Mouse (Mus musculus) cerebellum, adult 11 months (tissue): ENCODE measurements around the gene Sh2d6.
A peak's percentile ranks its signal among the peaks of the same experiment; 100 is the strongest.
"Not testable (repeated sequence)": the region's sequence is repeated elsewhere in the genome, so short reads cannot be mapped to it uniquely, and the experiment has no call there.

Source experiments
- DNase-seq: peaks from one replicate; pipeline ENCODE4 v3.0.0; 2022

Sh2d6 gene

GRCm38 (mm10) chr6:72534035-72534809, 12.7 kb upstream of the Sh2d6 start:
- peak; percentile 52 for DNase-seq

DNA sequence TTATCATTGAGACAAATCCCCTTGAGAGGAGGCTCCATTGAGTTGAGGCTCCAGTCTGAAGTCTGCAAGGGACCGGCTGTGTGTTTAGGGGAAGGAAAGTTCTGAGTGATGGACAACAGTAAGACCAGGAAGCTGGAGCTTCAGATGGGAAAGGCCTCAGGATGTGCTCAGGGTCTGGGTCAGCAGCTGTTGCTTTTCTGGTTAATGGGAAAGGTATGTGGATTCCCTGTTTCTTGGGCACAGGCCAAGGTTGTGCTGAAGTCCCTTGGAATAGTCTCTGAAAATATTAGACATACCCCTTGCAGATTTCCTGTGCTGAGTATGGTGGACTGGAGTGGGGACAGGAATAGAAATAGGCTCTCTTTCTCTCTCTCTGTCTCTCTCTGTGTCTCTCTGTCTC, 12.0 kb upstream of the Sh2d6 start:
- DNase-seq = not testable (repeated sequence)

DNA sequence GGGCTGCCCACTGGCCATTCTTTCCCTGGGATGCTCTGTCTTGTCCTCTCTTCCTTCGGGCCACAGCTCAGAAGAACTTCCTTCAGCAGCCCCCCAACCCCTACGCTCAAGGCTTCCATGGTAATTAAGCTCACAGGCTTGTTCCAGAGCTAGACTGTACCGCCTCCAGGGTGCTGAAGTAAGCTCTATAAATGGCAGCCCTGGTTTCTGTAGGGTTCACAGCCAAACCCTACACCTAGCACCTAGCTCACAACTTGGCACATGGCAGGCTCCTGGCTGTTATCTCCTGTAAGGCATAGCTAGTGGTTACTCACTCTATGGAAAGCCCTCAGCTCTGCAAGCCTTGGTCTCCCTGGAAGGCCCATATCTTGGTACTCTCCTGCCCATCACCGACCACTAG, 11.1 kb upstream of the Sh2d6 start:
- DNase-seq = no peak

- no peak for DNase-seq
These were observed 7.1 kb upstream of the Sh2d6 start for GRCm38 (mm10) chr6:72528410-72529151.

DNA sequence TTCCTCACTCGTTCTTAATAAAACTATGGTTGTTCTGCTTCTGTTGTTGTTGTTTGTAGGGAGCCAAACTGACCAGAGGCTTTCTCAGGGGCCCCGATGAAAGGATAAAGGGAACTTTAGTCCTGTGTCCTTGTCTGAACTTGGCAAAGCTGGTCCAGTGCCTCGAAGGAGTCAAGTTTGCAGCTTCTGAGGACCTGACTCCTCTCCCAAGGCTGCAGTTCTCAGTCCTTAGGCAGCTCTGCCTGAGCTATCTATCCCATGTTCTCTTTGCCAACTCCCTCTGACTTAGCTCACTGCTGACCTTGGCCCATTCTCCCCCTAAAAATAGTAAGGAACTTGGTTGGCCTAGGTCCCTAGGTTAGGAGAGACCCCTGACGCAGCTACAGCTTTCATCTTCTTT, 5.6 kb upstream of the Sh2d6 start:
- DNase-seq = no peak

DNA sequence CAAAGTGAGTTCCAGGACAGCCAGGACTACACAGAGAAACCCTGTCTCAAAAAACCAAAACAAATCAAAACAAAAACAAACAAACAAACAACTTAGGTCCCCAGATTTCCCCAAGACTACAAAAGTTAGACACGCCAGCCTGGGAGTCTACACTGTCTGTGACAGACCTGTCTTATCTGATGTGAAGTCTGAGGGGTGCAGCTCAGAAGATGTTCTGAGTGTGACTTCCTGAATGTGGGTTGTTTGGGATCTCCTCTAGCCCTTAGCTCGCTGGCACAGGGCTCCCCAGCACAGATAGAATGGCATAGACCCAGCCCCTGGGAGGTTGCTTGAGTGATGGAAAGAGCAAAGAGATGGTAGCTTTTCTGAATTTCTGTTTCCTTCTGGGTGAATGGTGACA, 2.7 kb upstream of the Sh2d6 start:
- DNase-seq = no peak

DNA sequence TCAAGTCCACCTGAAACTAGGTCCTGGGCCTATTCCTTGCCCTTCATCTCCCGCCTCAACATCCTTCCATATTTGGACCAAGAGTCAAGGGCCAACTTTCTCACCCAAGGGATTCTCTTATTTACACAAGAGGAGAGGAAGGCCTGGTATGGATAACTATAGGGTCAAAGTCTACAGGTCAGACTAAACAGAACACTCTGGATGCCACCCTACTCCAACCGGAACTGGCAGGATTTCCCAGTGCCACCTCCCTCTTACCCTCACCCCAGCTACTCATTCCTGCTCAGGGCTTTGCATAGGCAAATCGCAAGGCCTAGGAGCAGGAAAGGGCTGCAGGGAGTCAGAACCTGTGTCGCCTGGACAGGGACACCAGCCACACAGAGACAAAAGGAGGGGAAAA, 1.7 kb upstream of the Sh2d6 start:
- DNase-seq = no peak

DNA sequence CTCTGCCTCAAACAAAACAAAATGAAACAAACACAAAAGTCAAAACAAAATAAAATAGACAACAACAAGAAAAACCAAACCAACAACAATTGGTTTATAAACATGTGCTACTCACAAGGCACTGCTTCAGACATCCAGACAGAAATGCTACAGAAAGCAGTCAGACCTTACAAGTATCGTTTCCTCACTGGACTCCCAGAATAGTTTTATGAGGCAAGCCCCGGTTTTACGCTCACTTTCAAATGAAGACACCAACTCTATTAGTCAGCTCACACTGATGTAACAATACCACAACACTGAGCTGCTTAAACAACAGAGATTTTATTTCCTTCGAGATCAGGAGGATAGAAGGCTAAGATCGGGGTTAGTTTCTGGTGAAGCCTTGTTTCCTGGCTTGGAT, 781 bp upstream of the Sh2d6 start:
- no peak for DNase-seq

GRCm38 (mm10) chr6:72520904-72521303, 603 bp downstream of the Sh2d6 start:
- DNase-seq = no peak

GRCm38 (mm10) chr6:72519892-72520663, 1.4 kb downstream of the Sh2d6 start:
- DNase-seq = no peak

DNA sequence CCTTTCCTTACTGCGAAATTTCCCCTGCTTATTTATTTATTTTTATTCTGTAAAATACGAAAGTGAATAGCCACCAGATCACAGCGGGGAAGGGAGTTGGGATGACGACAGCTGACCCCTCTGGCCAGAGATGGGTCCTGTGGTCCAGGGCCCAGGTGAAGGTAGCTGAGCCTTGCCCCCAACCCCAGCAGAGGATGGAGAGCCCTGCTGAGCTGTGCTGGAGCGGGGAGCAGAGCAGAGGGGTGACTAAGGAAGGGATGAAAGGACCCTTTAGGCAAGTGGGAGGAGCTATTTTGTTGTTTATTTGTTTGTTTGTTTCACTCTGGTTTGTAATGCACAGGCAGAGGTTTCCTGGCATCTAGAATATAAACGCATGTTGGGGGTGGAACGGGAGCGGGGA, 2.2 kb downstream of the Sh2d6 start:
- DNase-seq = no peak

- no peak for DNase-seq
These were observed 2.7 kb downstream of the Sh2d6 start for GRCm38 (mm10) chr6:72518842-72519241.

DNA sequence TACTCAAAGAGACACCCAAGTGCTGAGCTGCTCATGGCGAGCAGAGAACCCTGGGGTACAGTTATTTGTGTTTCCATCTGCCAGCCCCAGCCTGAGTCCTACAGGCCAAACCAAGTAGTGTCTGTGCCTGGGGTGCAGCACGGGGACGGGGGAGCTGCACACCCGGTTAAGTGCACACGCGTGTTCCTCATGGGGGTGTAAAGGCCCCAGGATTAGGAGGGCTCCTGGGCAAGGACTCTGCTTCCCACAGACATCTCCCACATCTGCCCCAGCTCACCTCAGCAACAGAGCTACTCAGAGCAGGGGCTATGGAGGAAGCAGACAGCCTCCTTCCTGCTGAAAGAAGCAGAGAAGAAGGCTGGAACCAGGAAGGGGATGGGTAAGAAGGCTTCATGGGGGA, 5.9 kb downstream of the Sh2d6 start:
- DNase-seq = no peak

DNA sequence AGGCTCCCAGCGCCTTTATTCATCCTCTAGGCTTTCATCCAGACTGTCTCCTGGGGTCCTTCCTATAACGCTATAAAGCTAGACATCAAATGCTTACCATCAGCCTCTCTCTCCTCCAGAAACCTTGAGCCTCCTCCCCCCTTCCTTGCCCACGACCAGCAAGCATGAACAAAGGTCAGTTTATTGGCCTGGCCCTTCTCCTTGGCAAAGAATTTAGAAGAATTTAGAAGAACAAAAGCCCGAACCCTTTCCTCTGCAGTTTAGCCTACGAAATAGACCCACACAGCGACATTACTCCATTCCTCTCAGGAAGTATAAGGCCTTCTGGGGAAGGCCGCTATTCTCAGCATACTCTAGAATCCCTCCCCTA, 8.5 kb downstream of the Sh2d6 start:
- no peak for DNase-seq

DNA sequence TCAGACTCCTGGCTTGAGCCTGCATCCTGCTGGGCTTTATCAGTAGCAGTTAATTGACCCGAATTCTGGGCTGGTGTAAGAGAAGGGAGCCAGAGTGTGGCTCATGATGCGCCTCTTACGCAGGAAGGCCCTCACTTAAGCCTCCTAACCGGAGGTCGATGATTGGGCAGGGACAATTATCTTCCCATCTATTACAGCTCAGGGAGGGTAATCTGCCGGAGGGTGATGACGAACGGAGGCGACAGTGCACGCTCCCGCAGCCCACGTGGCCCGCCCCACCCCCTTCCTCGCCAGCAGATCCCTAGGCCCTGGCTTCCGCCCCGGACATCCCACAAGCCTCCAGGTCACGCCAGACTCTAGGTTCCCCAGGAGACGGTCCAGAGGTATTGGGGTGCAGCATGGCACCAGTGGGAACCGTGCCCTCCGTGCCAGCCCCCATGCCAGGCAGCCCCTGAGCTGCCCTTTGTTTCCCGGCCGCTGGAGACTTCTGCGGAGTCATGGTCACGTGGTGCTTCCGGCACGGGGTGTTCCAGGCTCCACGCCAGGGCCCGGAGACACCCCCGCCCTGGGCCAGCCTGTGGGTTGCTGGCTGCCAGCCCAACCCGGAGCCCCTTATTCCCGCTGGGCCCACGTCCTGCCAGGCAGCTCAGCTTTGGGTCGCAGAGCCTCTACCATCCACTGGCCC, 9.0 kb downstream of the Sh2d6 start:
- peak; percentile 77 for DNase-seq

DNA sequence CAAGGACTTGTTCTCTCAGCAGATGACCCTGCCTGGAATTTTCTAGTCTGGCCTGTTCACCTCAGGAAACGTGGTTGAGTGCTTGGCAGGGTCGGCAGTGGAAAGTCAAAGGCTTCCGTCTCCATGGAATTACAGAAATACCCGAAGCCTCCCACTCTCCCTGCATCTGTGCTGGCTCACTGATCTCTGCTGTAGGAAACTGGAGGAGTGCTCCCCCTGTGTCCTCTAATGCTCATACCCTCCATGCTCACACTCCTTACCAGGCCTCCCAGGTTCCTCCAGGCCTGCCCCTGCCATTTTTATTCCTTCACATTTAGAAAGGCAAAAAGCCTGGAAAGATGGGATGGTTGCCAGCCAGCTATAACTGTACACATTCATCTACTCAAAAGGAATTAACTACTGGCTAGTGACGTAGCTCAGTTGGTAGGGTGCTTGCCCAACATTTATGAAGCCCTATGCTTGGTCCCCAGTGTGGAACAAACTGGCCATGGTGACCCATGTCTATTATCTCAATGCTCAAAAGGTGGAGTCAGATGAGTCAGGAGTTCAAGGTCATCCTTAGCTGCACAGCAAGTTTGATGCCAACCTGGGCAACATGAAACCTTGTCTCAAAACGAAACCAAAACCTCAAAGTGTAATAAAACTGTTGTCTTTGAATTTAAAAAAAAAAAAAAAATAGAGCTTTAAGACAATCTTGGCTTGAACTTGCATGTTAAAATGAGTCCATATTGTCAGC, 10.7 kb downstream of the Sh2d6 start:
- DNase-seq = no peak

- no peak for DNase-seq
These were observed 11.6 kb downstream of the Sh2d6 start for GRCm38 (mm10) chr6:72509872-72510435.

GRCm38 (mm10) chr6:72508596-72508995, 12.9 kb downstream of the Sh2d6 start:
- no peak for DNase-seq

- no peak for DNase-seq
These were observed 15.4 kb downstream of the Sh2d6 start for GRCm38 (mm10) chr6:72506104-72506503.

DNA sequence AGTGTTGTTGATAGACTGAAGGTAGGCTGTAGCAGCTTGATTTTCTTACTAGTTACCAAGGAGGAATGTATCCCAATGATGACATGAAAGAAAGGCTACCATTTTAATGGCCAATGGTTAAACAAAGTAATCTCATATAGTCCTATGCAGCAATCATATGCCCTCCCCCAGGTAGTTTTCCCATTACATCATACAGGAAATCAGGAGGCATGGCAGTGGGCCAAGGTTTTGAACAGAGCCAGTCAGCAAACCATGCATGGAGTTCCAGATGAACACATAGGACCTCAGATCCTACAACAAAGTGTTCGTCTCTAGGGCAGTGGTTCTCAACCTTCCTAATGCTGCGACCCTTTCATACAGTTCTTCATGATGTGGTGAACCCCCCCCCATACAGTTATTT, 17.6 kb downstream of the Sh2d6 start:
- DNase-seq = no peak

GRCm38 (mm10) chr6:72503309-72503708, 18.2 kb downstream of the Sh2d6 start:
- DNase-seq = no peak

GRCm38 (mm10) chr6:72498950-72499349, 22.6 kb downstream of the Sh2d6 start:
- no peak for DNase-seq
